Comparison of ENCODE assay signal across 16 mouse cellular contexts in genomic region chr9:118510941-118511690, GRCm38 (mm10). TPM values are rescaled to one million over a fixed set of nuclear protein-coding genes. Genes with fewer than 3 reads are reported as not detected.
A peak's percentile ranks its signal among the peaks of the same experiment; 100 is the strongest.
DNase-seq lines count a peak whose midpoint lies in the region; ATAC-seq and TF ChIP-seq lines count a peak whose summit lies in the region.
"Had no signal": no experiment of that assay in that cellular context is flagged by ENCODE, and none has a peak within 500 bp of the region (broad histone marks: within the 10 kb centered on the region; RNA-seq: fewer than 3 reads in every experiment).

No protein-coding gene starts in this region.

- peak; percentile 15 for ATAC-seq in Patski
- ATAC-seq in intestine, embryonic 16.5 days: 0 out of 2 replicates have a peak, but pooled peaks have one; percentile 17

- DNase-seq in heart, adult 2 months: no peak
- DNase-seq in heart, postnatal 4 days: no peak
- DNase-seq in Patski (ENCODE audit: low read depth, low spot score): no peak
- peak; percentile 71 to 77 for DNase-seq in kidney, postnatal 36 days
- no peak for DNase-seq in cerebellum, adult 9-10 months
- no peak for DNase-seq in testis, postnatal 14 days (ENCODE audit: low spot score)
- DNase-seq in cerebellum, postnatal 14 days: no peak
- DNase-seq: adrenal gland, postnatal 10 days; layer of hippocampus, adult 9-11 months; left cerebral cortex, postnatal 4 days; thymus, adult 18-20 months had no signal

- H3K9me3 ChIP-seq in intestine, embryonic 16.5 days (ENCODE audit: control insufficient read depth, low read length): no peaks in the 10 kb centered on the region
- H3K9me3 ChIP-seq: forebrain, embryonic 10.5 days; hindbrain, embryonic 13.5 days; liver, embryonic 15.5 days had no signal

- TF ChIP-seq POLR2A in heart, adult 2 months (IDR thresholded peaks at IDR 0.05; ENCODE audit: insufficient read depth, low read depth, low read length): no peak

- POLR2A ChIA-PET in Patski (lab: Charles Lee): no interaction called here

- peaks cover 10% of the 10 kb centered on the region for H3K79me2 ChIP-seq in heart, adult 2 months (replicated peaks; ENCODE audit: control insufficient read depth, insufficient read depth, low read length)

- peaks cover 22% of the 10 kb centered on the region for H3K4me1 ChIP-seq in heart, adult 2 months (ENCODE audit: control insufficient read depth, insufficient read depth, low read length)
- H3K4me1 ChIP-seq in intestine, embryonic 16.5 days (ENCODE audit: control insufficient read depth, insufficient read depth, low read length): peaks cover 36% of the 10 kb centered on the region

- in situ Hi-C loops in Patski (cut with MboI; ENCODE audit: low pct_unique_long_range_greater_than_20kb): loop anchor here (25.0 kb wide), 1 partner anchor 1349 kb away; no protein-coding TSS in a partner anchor

- H3K36me3 ChIP-seq in heart, adult 2 months (ENCODE audit: control insufficient read depth, insufficient read depth, low read length): peaks cover 29% of the 10 kb centered on the region
- peaks cover 2% of the 10 kb centered on the region; the same call in 1 of the 2 replicates for H3K36me3 ChIP-seq in intestine, embryonic 16.5 days (ENCODE audit: control insufficient read depth, insufficient read depth, low read length)

- H3K27ac ChIP-seq in heart, adult 2 months: peak overlapping the region; percentile 77
- peak overlapping the region; percentile 85 for H3K27ac ChIP-seq in intestine, embryonic 16.5 days (ENCODE audit: low read length)
- H3K27ac ChIP-seq: forebrain, embryonic 10.5 days; hindbrain, embryonic 13.5 days; liver, embryonic 15.5 days had no signal

- H3K27me3 ChIP-seq in heart, adult 2 months (ENCODE audit: control insufficient read depth, insufficient read depth, low read length): no peaks in the 10 kb centered on the region
- H3K27me3 ChIP-seq in Patski: no peaks in the 10 kb centered on the region
- H3K27me3 ChIP-seq in intestine, embryonic 16.5 days (replicated peaks; ENCODE audit: control insufficient read depth, insufficient read depth, low read length): no peaks in the 10 kb centered on the region
- H3K27me3 ChIP-seq: hindbrain, embryonic 13.5 days; liver, embryonic 15.5 days had no signal

- 0 out of 2 replicates have a peak overlapping the region, but pooled peaks have one; percentile 9 for H3K4me2 ChIP-seq in intestine, embryonic 16.5 days (ENCODE audit: low read depth, low read length)
- H3K4me2 ChIP-seq: hindbrain, embryonic 13.5 days; liver, embryonic 15.5 days had no signal

- H3K9ac ChIP-seq in heart, adult 2 months (ENCODE audit: low read depth, low read length): no peak overlapping the region
- H3K9ac ChIP-seq in intestine, embryonic 16.5 days (ENCODE audit: low read depth, low read length): 0 out of 2 replicates have a peak overlapping the region, but pooled peaks have one; percentile 25
- H3K9ac ChIP-seq: hindbrain, embryonic 13.5 days; liver, embryonic 15.5 days had no signal

- no peak overlapping the region for H3K4me3 ChIP-seq in heart, adult 2 months
- H3K4me3 ChIP-seq in intestine, embryonic 16.5 days (ENCODE audit: low read length): no peak overlapping the region
- H3K4me3 ChIP-seq: forebrain, embryonic 10.5 days; hindbrain, embryonic 13.5 days; liver, embryonic 15.5 days had no signal

- no peak for TF ChIP-seq EP300 in heart, adult 2 months (IDR thresholded peaks at IDR 0.05; ENCODE audit: insufficient read depth, low read depth, low read length)

- TF ChIP-seq CTCF in heart, adult 2 months (IDR thresholded peaks at IDR 0.05): no peak
- no peak for TF ChIP-seq CTCF in Patski (IDR thresholded peaks at IDR 0.05)

- CTCF ChIA-PET in Patski (lab: Charles Lee): no interaction called here

- WGBS in heart, adult 2 months: 74% methylated on average over 15 of the region's 15 CpGs
- WGBS in intestine, embryonic 16.5 days: 63% methylated on average over 15 of the region's 15 CpGs

- intact Hi-C loops in heart, adult 2 months (cut with DNase I): no loop called here

RNA-seq across cellular contexts. Expression of gene Golga4, which starts 5.0 kb away (rescaled TPM):
- 100 to 1,000 TPM; 350 to 420 TPM for total RNA-seq in heart, adult 2 months (2021)
- 34.4 and 62.8 TPM in 2 replicates for polyA plus RNA-seq in heart, adult 2 months (2012; rRNA removed)
- 100 to 1,000 TPM; 144 to 146 TPM for total RNA-seq in heart, postnatal 4 days (2021)
- polyA plus RNA-seq in Patski (2021): 96.8 TPM
- 52.2 and 54.0 TPM in 2 replicates for polyA plus RNA-seq in intestine, embryonic 16.5 days (2015; fragmentation: Nextera tagmentation; extraction: Ambion mirVana)

RNA-seq across cellular contexts. Expression of gene Eomes, which starts 33.1 kb away (rescaled TPM):
- total RNA-seq in heart, adult 2 months (2021): under 1 TPM; 0.07 to 0.13 TPM
- 0.23 TPM in 1 of 2 replicates, not detected in the other for polyA plus RNA-seq in heart, adult 2 months (2012; rRNA removed)
- total RNA-seq in heart, postnatal 4 days (2021): not detected
- 0.59 TPM for polyA plus RNA-seq in Patski (2021)
- 0.09 and 0.10 TPM in 2 replicates for polyA plus RNA-seq in intestine, embryonic 16.5 days (2015; fragmentation: Nextera tagmentation; extraction: Ambion mirVana)
- polyA plus RNA-seq: liver, embryonic 15.5 days; small intestine, adult 2 months had no signal

Comparison
In these comparisons a context has a peak if more than half of its experiments do, and no peak if none do; other contexts are left out.
1. DNase-seq: peak in kidney, postnatal 36 days (2 of 2); none in heart, adult 2 months (0 of 2), heart, postnatal 4 days (single experiment), Patski (single experiment), cerebellum, adult 9-10 months (single experiment), testis, postnatal 14 days (single experiment) and cerebellum, postnatal 14 days (0 of 2).